Mouse (Mus musculus): ENCODE data around the gene 4930451I11Rik. TPM values are rescaled to one million over a fixed set of nuclear protein-coding genes. Genes with fewer than 3 reads are reported as not detected.

4930451I11Rik gene
- total RNA-seq, 4 experiments from 2014 or later, result not detected

- no peak for DNase-seq (ENCODE audit: low spot score)
These were observed 1.9 kb upstream of the 4930451I11Rik start for GRCm38 (mm10) chr7:126833294-126833693.

GRCm38 (mm10) chr7:126832036-126832598 lies 678 bp upstream of the 4930451I11Rik start:
- peak; percentile 63 for DNase-seq (ENCODE audit: low spot score)

- no peak for DNase-seq (ENCODE audit: low spot score)
These were observed 5.5 kb downstream of the 4930451I11Rik start for GRCm38 (mm10) chr7:126825952-126826351.

GRCm38 (mm10) chr7:126825403-126825802 lies 6.0 kb downstream of the 4930451I11Rik start:
- DNase-seq (ENCODE audit: low spot score), result no peak

GRCm38 (mm10) chr7:126823940-126824339 lies 7.5 kb downstream of the 4930451I11Rik start:
- DNase-seq (ENCODE audit: low spot score), result no peak

- no peak for DNase-seq (ENCODE audit: low spot score)
These were observed 8.2 kb downstream of the 4930451I11Rik start for GRCm38 (mm10) chr7:126823202-126823711.

GRCm38 (mm10) chr7:126822741-126823140 lies 8.7 kb downstream of the 4930451I11Rik start:
- DNase-seq (ENCODE audit: low spot score), result peak; percentile 54

- DNase-seq (ENCODE audit: low spot score), result peak; percentile 85
These were observed 9.5 kb downstream of the 4930451I11Rik start for GRCm38 (mm10) chr7:126821835-126822511.

- DNase-seq (ENCODE audit: low spot score), result no peak
These were observed 12.6 kb downstream of the 4930451I11Rik start for GRCm38 (mm10) chr7:126818818-126819217.

GRCm38 (mm10) chr7:126817595-126817994 lies 13.8 kb downstream of the 4930451I11Rik start:
- no peak for DNase-seq (ENCODE audit: low spot score)

- peak; percentile 69 for DNase-seq (ENCODE audit: low spot score)
These were observed 14.9 kb downstream of the 4930451I11Rik start for GRCm38 (mm10) chr7:126816494-126816893.

- DNase-seq (ENCODE audit: low spot score), result no peak
These were observed 15.7 kb downstream of the 4930451I11Rik start for GRCm38 (mm10) chr7:126815726-126816222.

GRCm38 (mm10) chr7:126809723-126810369 lies 21.6 kb downstream of the 4930451I11Rik start:
- DNase-seq (ENCODE audit: low spot score), result no peak

- DNase-seq (ENCODE audit: low spot score), result peak; percentile 96
These were observed 22.6 kb downstream of the 4930451I11Rik start for GRCm38 (mm10) chr7:126808703-126809455.

GRCm38 (mm10) chr7:126807405-126807804 lies 24.0 kb downstream of the 4930451I11Rik start:
- no peak for DNase-seq (ENCODE audit: low spot score)

GRCm38 (mm10) chr7:126806956-126807355 lies 24.5 kb downstream of the 4930451I11Rik start:
- no peak for DNase-seq (ENCODE audit: low spot score)

GRCm38 (mm10) chr7:126803751-126804150 lies 27.7 kb downstream of the 4930451I11Rik start:
- no peak for DNase-seq (ENCODE audit: low spot score)

GRCm38 (mm10) chr7:126803181-126803580 lies 28.3 kb downstream of the 4930451I11Rik start:
- no peak for DNase-seq (ENCODE audit: low spot score)

GRCm38 (mm10) chr7:126802134-126802889 lies 29.1 kb downstream of the 4930451I11Rik start:
- DNase-seq (ENCODE audit: low spot score), result no peak

- DNase-seq (ENCODE audit: low spot score), result no peak
These were observed 30.4 kb downstream of the 4930451I11Rik start for GRCm38 (mm10) chr7:126801057-126801422.
